Mouse (Mus musculus) C2C12 (cell line): Measurements from ENCODE around the gene Slc44a4. TPM values are rescaled to one million over a fixed set of nuclear protein-coding genes. Genes with fewer than 3 reads are reported as not detected.
"Not testable (repeated sequence)": the region's sequence is repeated elsewhere in the genome, so short reads cannot be mapped to it uniquely, and the experiment has no call there.

Experiments used
- H3K27me3 ChIP-seq: one replicate; pipeline ENCODE4 v1.6.1; 2011; ENCODE audit not compliant: control insufficient read depth, insufficient read depth, insufficient read length
- H3K36me3 ChIP-seq: one replicate; pipeline ENCODE4 v1.6.1; 2011; ENCODE audit not compliant: control insufficient read depth, insufficient read depth
- H3K4me3 ChIP-seq: one replicate; pipeline ENCODE4 v1.5.1; 2011; ENCODE audit warnings: mild to moderate bottlenecking, control low read depth; ENCODE audit not compliant: poor library complexity, insufficient read depth, severe bottlenecking
- H3K79me2 ChIP-seq: one replicate; pipeline ENCODE4 v1.6.1; 2011; ENCODE audit not compliant: control insufficient read depth, insufficient read depth
- H3K79me3 ChIP-seq: one replicate; pipeline ENCODE4 v1.6.1; 2011; ENCODE audit warnings: low read depth, control low read depth
- H3ac ChIP-seq: one replicate; pipeline ENCODE3; 2011; ENCODE audit warnings: low read depth; ENCODE audit not compliant: control insufficient read depth, insufficient read length
- CEBPB ChIP-seq: IDR thresholded peaks from one replicate; pipeline ENCODE4 v1.6.1; 2011; ENCODE audit warnings: low read depth, mild to moderate bottlenecking, control low read depth, moderate library complexity
- CTCF ChIP-seq: IDR thresholded peaks from one replicate; pipeline ENCODE4 v1.5.1; 2011; ENCODE audit not compliant: control insufficient read depth, insufficient read depth, insufficient read length
- FOSL1 ChIP-seq: IDR thresholded peaks from one replicate; pipeline ENCODE4 v1.8.0; 2011; ENCODE audit warnings: mild to moderate bottlenecking, low read length; ENCODE audit not compliant: poor library complexity, insufficient read depth, severe bottlenecking
- MAX ChIP-seq: IDR thresholded peaks from one replicate; pipeline ENCODE4 v1.6.1; 2011; ENCODE audit warnings: mild to moderate bottlenecking, control low read depth
- MYOD1 ChIP-seq: IDR thresholded peaks from one replicate; pipeline ENCODE4 v1.6.1; 2011; ENCODE audit warnings: low read depth; ENCODE audit not compliant: control insufficient read depth, insufficient read length
- MYOG ChIP-seq: IDR thresholded peaks from one replicate; pipeline ENCODE4 v1.6.1; 2011; ENCODE audit not compliant: control insufficient read depth, insufficient read length; ENCODE audit errors: extremely low read depth
- USF1 ChIP-seq: IDR thresholded peaks from one replicate; pipeline ENCODE4 v1.6.1; 2011; ENCODE audit warnings: low read depth, mild to moderate bottlenecking, control low read depth, moderate library complexity
- polyA plus RNA-seq: library from polyadenylated mRNA; unstranded; fragments of >200 nt; fragmentation: generic; extraction: Trizol; gene quantifications from one replicate; pipeline ENCODE4 v1.2.1, GENCODE M21; 2012; ENCODE audit warnings: missing spikeins

The Slc44a4 gene
- polyA plus RNA-seq, 1 experiment, result 0.06 TPM

DNA sequence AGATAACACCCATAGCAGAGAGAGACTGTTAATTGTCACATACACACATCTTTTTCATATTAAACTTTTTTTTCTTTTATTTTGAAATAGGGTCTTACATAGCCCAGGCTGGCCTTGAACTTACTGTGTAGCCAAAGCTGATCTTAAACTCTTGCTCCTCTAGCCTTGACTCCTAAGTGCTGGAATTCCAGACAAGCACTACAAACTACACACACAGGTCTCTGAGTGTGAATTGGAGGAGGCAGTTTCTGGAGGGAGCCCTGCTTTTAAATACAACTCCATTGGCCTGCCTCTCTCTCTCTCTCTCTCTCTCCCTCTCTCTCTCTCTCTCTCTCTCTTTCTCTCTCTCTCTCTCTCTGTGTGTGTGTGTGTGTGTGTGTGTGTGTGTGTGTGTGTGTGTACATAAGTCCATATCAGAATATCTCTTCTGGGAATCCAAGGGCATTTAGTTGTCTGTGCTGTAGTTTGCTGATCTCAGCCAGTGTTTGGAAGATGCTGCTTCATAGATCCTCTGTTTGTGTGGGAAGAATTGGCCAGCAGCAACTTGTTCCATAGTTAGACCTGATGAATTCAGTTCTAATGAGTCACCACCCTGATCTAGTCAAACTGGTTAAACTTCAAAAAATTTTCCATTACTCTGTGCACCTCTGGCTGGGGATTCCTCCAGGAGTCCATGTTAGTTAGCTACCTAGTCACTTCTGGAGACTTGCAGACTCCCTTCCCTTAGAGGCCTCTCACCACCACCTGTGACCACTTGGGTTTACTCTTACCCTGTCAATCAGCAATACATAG, 46.6 kb downstream of the Slc44a4 start:
- Histone ChIP-seq H3K79me3 (no peaks in the 10 kb centered on the region), H3ac (no peak overlapping the region), H3K4me3 (no peak overlapping the region), H3K79me2 (no peaks in the 10 kb centered on the region), H3K27me3 (no peaks in the 10 kb centered on the region), H3K36me3 (no peaks in the 10 kb centered on the region)
- TF ChIP-seq CTCF (no peak), MYOG (no peak), FOSL1 (no peak), MYOD1 (no peak), CEBPB (no peak), USF1 (no peak), MAX (no peak)

- H3ac ChIP-seq, result no peak overlapping the region
- no peaks in the 10 kb centered on the region for H3K36me3 ChIP-seq
- no peaks in the 10 kb centered on the region for H3K79me2 ChIP-seq
- H3K27me3 ChIP-seq, result no peaks in the 10 kb centered on the region
- TF ChIP-seq MYOD1, result no peak
- TF ChIP-seq MYOG, result no peak
- TF ChIP-seq CTCF, result no peak
- no peak for TF ChIP-seq FOSL1
- no peak for TF ChIP-seq MAX
- no peak for TF ChIP-seq CEBPB
- no peak for TF ChIP-seq USF1
- no peaks in the 10 kb centered on the region for H3K79me3 ChIP-seq
- no peak overlapping the region for H3K4me3 ChIP-seq
Measured at GRCm38 (mm10) chr17:34962125-34962524, 47.9 kb downstream of the Slc44a4 start.

- Histone ChIP-seq H3K79me2 (no peaks in the 10 kb centered on the region), H3K36me3 (no peaks in the 10 kb centered on the region), H3K4me3 (no peak overlapping the region), H3K79me3 (no peaks in the 10 kb centered on the region), H3ac (no peak overlapping the region), H3K27me3 (no peaks in the 10 kb centered on the region)
- TF ChIP-seq MYOG (no peak), CEBPB (no peak), MYOD1 (no peak), FOSL1 (no peak), CTCF (no peak), MAX (no peak), USF1 (no peak)
Measured at GRCm38 (mm10) chr17:34962841-34963240, 48.6 kb downstream of the Slc44a4 start.

- Histone ChIP-seq H3K27me3 (no peaks in the 10 kb centered on the region), H3K79me2 (no peaks in the 10 kb centered on the region), H3ac (no peak overlapping the region), H3K4me3 (no peak overlapping the region), H3K79me3 (no peaks in the 10 kb centered on the region), H3K36me3 (no peaks in the 10 kb centered on the region)
- TF ChIP-seq MAX, result no peak
- no peak for TF ChIP-seq MYOG
- TF ChIP-seq CEBPB, result no peak
- no peak for TF ChIP-seq FOSL1
- no peak for TF ChIP-seq MYOD1
- TF ChIP-seq CTCF, result no peak
Measured at GRCm38 (mm10) chr17:34964640-34965049, 50.4 kb downstream of the Slc44a4 start.

GRCm38 (mm10) chr17:34965627-34966026, 51.4 kb downstream of the Slc44a4 start:
- H3K27me3 ChIP-seq, result no peaks in the 10 kb centered on the region
- H3K79me3 ChIP-seq, result no peaks in the 10 kb centered on the region
- TF ChIP-seq USF1 (no peak), CTCF (no peak), MYOD1 (no peak), CEBPB (no peak), MAX (no peak), MYOG (no peak), FOSL1 (no peak)
- no peaks in the 10 kb centered on the region for H3K79me2 ChIP-seq
- H3K36me3 ChIP-seq, result no peaks in the 10 kb centered on the region
- peak overlapping the region; percentile 60 for H3ac ChIP-seq
- no peak overlapping the region for H3K4me3 ChIP-seq

DNA sequence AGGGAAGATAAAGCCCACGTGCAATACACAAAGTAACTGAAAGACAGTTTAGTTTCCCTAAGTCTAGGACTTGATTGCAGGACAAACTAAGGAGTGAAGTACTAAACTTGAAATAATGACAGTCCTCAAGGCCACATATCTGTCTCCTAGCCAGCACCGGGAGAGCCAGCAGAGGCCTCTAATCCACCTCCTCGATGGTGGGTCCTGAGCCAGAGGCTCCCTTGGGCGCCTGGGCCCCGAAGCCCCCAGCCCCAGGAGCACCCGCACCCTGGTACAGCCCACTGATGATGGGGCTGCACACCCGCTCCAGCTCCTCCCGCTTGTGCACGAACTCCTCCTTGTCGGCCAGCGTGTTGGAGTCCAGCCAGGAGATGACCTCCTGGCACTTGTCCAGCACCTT, 55.6 kb downstream of the Slc44a4 start, which contains the start of gene Gm20481:
Gene Gm20481 (plus strand): TSS at position 91 of the 400 bp plus-strand sequence.
- not testable (repeated sequence) for H3K79me2 ChIP-seq, H3ac ChIP-seq, H3K4me3 ChIP-seq, H3K36me3 ChIP-seq, H3K79me3 ChIP-seq, H3K27me3 ChIP-seq

DNA sequence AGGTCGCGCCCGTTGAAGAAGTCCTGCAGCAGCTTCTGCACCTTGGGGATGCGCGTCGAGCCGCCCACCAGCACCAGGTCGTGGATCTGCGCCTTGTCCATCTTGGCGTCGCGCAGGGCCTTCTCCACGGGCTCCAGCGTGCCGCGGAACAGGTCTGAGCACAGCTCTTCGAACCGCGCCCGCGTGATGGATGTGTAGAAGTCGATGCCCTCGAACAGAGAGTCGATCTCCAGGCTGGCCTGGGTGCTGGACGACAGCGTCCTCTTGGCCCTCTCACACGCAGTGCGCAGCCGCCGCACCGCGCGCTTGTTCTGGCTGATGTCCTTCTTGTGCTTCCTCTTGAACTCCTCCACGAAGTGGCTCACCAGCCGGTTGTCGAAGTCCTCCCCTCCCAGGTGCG, 56.6 kb downstream of the Slc44a4 start:
- not testable (repeated sequence) for H3K36me3 ChIP-seq, H3ac ChIP-seq, H3K27me3 ChIP-seq, H3K79me3 ChIP-seq, H3K4me3 ChIP-seq, H3K79me2 ChIP-seq

DNA sequence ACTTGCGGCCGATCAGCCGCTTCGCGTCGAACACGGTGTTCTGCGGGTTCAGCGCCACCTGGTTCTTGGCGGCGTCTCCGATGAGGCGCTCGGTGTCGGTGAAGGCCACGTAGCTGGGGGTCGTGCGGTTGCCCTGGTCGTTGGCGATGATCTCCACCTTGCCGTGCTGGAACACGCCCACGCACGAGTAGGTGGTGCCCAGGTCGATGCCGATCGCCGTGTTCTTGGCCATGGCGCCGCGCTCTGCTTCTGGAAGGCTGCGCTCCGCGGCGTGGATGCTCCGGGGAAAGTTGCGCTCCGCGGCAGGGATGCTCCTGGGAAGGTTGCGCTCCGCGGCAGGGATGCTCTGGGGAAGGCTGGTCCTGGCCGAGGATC, 57.4 kb downstream of the Slc44a4 start:
- H3K4me3 ChIP-seq, H3K79me3 ChIP-seq, H3K36me3 ChIP-seq, H3ac ChIP-seq, H3K27me3 ChIP-seq, H3K79me2 ChIP-seq: not testable (repeated sequence)

- not testable (repeated sequence) for H3K79me2 ChIP-seq
Measured at GRCm38 (mm10) chr17:34972069-34972749, 57.9 kb downstream of the Slc44a4 start, which contains the start of the genes Hspa1a and Hspa1l. Gene Hspa1a, minus strand, starts transcription at chr17:34972156. Gene Hspa1l, plus strand, starts transcription at chr17:34972703.

More at GRCm38 (mm10) chr17:34972069-34972749, 57.9 kb downstream of the Slc44a4 start, which contains the start of the genes Hspa1a and Hspa1l:
- H3K36me3 ChIP-seq, H3K27me3 ChIP-seq, H3ac ChIP-seq, H3K79me3 ChIP-seq, H3K4me3 ChIP-seq: not testable (repeated sequence)
